Mouse (Mus musculus) neural tube, embryonic 12.5 days (tissue): Measurements from ENCODE around the gene Spata2l. TPM values are rescaled to one million over a fixed set of nuclear protein-coding genes. Genes with fewer than 3 reads are reported as not detected.
"Not testable (repeated sequence)": the region's sequence is repeated elsewhere in the genome, so short reads cannot be mapped to it uniquely, and the experiment has no call there.

ENCODE experiments used
- ATAC-seq: fragments of 200-750 bp; cut with Nextera tagmentation; 2 replicates; pipeline ENCODE4 v1.8.0; 2017; ENCODE audit warnings: low read depth, mild to moderate bottlenecking, moderate TSS enrichment, moderate library complexity; ENCODE audit not compliant: low FRiP score
- H3K27ac ChIP-seq: fragments of 300-500 bp; sonication (generic); 2 replicates; pipeline ENCODE4 v1.5.1; 2016
- H3K27me3 ChIP-seq: fragments of 300-500 bp; sonication (generic); replicated peaks from 2 replicates; pipeline ENCODE4 v1.6.1; 2016; ENCODE audit warnings: mild to moderate bottlenecking
- H3K36me3 ChIP-seq: fragments of 300-500 bp; sonication (generic); 2 replicates; pipeline ENCODE4 v1.6.1; 2016; ENCODE audit warnings: mild to moderate bottlenecking
- H3K4me1 ChIP-seq: fragments of 300-500 bp; sonication (generic); 2 replicates; pipeline ENCODE4 v1.6.1; 2016
- H3K4me2 ChIP-seq: fragments of 300-500 bp; sonication (generic); replicated peaks from 2 replicates; pipeline ENCODE4 v1.6.1; 2016; ENCODE audit warnings: mild to moderate bottlenecking
- H3K4me3 ChIP-seq: fragments of 300-500 bp; sonication (generic); 2 replicates; pipeline ENCODE4 v1.5.1; 2016
- H3K9ac ChIP-seq: fragments of 300-500 bp; sonication (generic); 2 replicates; pipeline ENCODE4 v1.6.1; 2016; ENCODE audit warnings: mild to moderate bottlenecking
- H3K9me3 ChIP-seq: fragments of 300-500 bp; sonication (generic); 2 replicates; pipeline ENCODE4 v1.6.1; 2016; ENCODE audit warnings: mild to moderate bottlenecking
- WGBS: fragments of 180-500 bp; shearing (Covaris S2); methylation state at CpG from one replicate; pipeline ENCODE4 v1.1.7; 2016; 5-methylcytosine and 5-hydroxymethylcytosine counted together
- polyA plus RNA-seq: library from polyadenylated mRNA; unstranded; fragments of >200 nt; fragmentation: Nextera tagmentation; extraction: Ambion mirVana; gene quantifications from 2 replicates; pipeline ENCODE4 v1.2.1, GENCODE M21; 2016

Spata2l gene
- polyA plus RNA-seq, 1 experiment from 2014 or later, result 4.7 TPM

- WGBS, result 74% methylated on average over 14 of the region's 14 CpGs
- Histone ChIP-seq H3K9ac (0 out of 2 replicates have a peak overlapping the region, but pooled peaks have one; percentile 13), H3K27me3 (no peaks in the 10 kb centered on the region), H3K4me1 (no peaks in the 10 kb centered on the region), H3K36me3 (peaks cover 80% of the 10 kb centered on the region), H3K27ac (peak overlapping the region; percentile 37; the same call in 1 of the 2 replicates), H3K4me2 (no peak overlapping the region), H3K9me3 (no peaks in the 10 kb centered on the region), H3K4me3 (no peak overlapping the region; the same call in 1 of the 2 replicates)
- ATAC-seq, result no peak
These were observed 32.1 kb upstream of the Spata2l start for GRCm38 (mm10) chr8:123267926-123268656.

- not testable (repeated sequence) for H3K9me3 ChIP-seq, H3K4me2 ChIP-seq, H3K27me3 ChIP-seq, H3K9ac ChIP-seq, H3K27ac ChIP-seq, H3K4me3 ChIP-seq, ATAC-seq
- 92% methylated on average over 8 of the region's 8 CpGs for WGBS
- Histone ChIP-seq H3K36me3 (peaks cover 52% of the 10 kb centered on the region), H3K4me1 (peaks cover 33% of the 10 kb centered on the region)
These were observed 21.6 kb upstream of the Spata2l start for GRCm38 (mm10) chr8:123257593-123257992.

GRCm38 (mm10) chr8:123257114-123257513, 21.1 kb upstream of the Spata2l start:
- H3K4me1 ChIP-seq, result peaks cover 36% of the 10 kb centered on the region

GRCm38 (mm10) chr8:123255170-123255569, 19.1 kb upstream of the Spata2l start:
- Histone ChIP-seq H3K4me2 (peak overlapping the region; percentile 98), H3K9ac (peak overlapping the region; percentile 89), H3K4me3 (peak overlapping the region; percentile 97), H3K36me3 (peaks cover 51% of the 10 kb centered on the region), H3K4me1 (peaks cover 36% of the 10 kb centered on the region), H3K27me3 (no peaks in the 10 kb centered on the region), H3K9me3 (no peaks in the 10 kb centered on the region), H3K27ac (no peak overlapping the region)
- no peak for ATAC-seq
- 65% methylated on average over 6 of the region's 6 CpGs for WGBS

More at GRCm38 (mm10) chr8:123257114-123257513, 21.1 kb upstream of the Spata2l start:
- H3K36me3 ChIP-seq, result peaks cover 52% of the 10 kb centered on the region
- H3K4me3 ChIP-seq, result no peak overlapping the region
- H3K9me3 ChIP-seq, result no peaks in the 10 kb centered on the region
- H3K9ac ChIP-seq, result 0 out of 2 replicates have a peak overlapping the region, but pooled peaks have one; percentile 5
- ATAC-seq, result no peak
- 66% methylated on average over 3 of the region's 3 CpGs for WGBS
- H3K27me3 ChIP-seq, result no peaks in the 10 kb centered on the region
- H3K4me2 ChIP-seq, result peak overlapping the region; percentile 98; the same call in 1 of the 2 replicates
- H3K27ac ChIP-seq, result no peak overlapping the region; the same call in 1 of the 2 replicates

- Histone ChIP-seq H3K27ac (peak within 1 kb of the TSS; percentile 74; the same call in 1 of the 2 replicates), H3K4me1 (peaks cover 36% of the 10 kb centered on the region), H3K27me3 (no peaks in the 10 kb centered on the region), H3K9me3 (no peaks in the 10 kb centered on the region), H3K36me3 (peaks cover 51% of the 10 kb centered on the region), H3K4me3 (peak within 1 kb of the TSS; percentile 97), H3K9ac (peak within 1 kb of the TSS; percentile 89), H3K4me2 (peak within 1 kb of the TSS; percentile 98)
- under 1% methylated on average over 99 of the region's 99 CpGs for WGBS
- ATAC-seq, result peak; percentile 93
These were observed 18.3 kb upstream of the Spata2l start, which contains the start of the genes Zfp276 and Vps9d1 for GRCm38 (mm10) chr8:123254099-123254885. Gene Zfp276 (plus strand): TSS chr8:123254195. Gene Vps9d1 (minus strand): TSS chr8:123254348.

- Histone ChIP-seq H3K4me2 (peak overlapping the region; percentile 98), H3K36me3 (peaks cover 51% of the 10 kb centered on the region), H3K27ac (peak overlapping the region; percentile 74; the same call in 1 of the 2 replicates), H3K9me3 (no peaks in the 10 kb centered on the region), H3K4me1 (peaks cover 36% of the 10 kb centered on the region), H3K4me3 (peak overlapping the region; percentile 97), H3K9ac (peak overlapping the region; percentile 89), H3K27me3 (no peaks in the 10 kb centered on the region)
- under 1% methylated on average over 40 of the region's 40 CpGs for whole genome bisulfite sequencing
- peak; percentile 53 for ATAC-seq
These were observed 17.5 kb upstream of the Spata2l start for GRCm38 (mm10) chr8:123253451-123254098.

GRCm38 (mm10) chr8:123252925-123253324, 16.9 kb upstream of the Spata2l start:
- no peak overlapping the region for H3K27ac ChIP-seq

GRCm38 (mm10) chr8:123250940-123251339, 14.9 kb upstream of the Spata2l start:
- Histone ChIP-seq H3K27me3 (no peaks in the 10 kb centered on the region), H3K4me1 (peaks cover 23% of the 10 kb centered on the region), H3K4me2 (no peak overlapping the region), H3K9me3 (no peaks in the 10 kb centered on the region), H3K36me3 (peaks cover 54% of the 10 kb centered on the region), H3K4me3 (no peak overlapping the region), H3K9ac (no peak overlapping the region), H3K27ac (no peak overlapping the region)
- no peak for ATAC-seq
- 97% methylated on average over 5 of the region's 5 CpGs for WGBS

More at GRCm38 (mm10) chr8:123252925-123253324, 16.9 kb upstream of the Spata2l start:
- H3K4me2 ChIP-seq, result peak overlapping the region; percentile 98
- no peak for ATAC-seq
- H3K36me3 ChIP-seq, result peaks cover 51% of the 10 kb centered on the region
- peak overlapping the region; percentile 97 for H3K4me3 ChIP-seq
- no peaks in the 10 kb centered on the region for H3K9me3 ChIP-seq
- H3K27me3 ChIP-seq, result no peaks in the 10 kb centered on the region
- H3K4me1 ChIP-seq, result peaks cover 36% of the 10 kb centered on the region
- WGBS, result 70% methylated on average over 4 of the region's 4 CpGs
- peak overlapping the region; percentile 89 for H3K9ac ChIP-seq

GRCm38 (mm10) chr8:123248596-123248995, 12.6 kb upstream of the Spata2l start:
- Histone ChIP-seq H3K27me3 (no peaks in the 10 kb centered on the region), H3K4me2 (no peak overlapping the region), H3K4me1 (peaks cover 10% of the 10 kb centered on the region), H3K4me3 (no peak overlapping the region), H3K27ac (no peak overlapping the region), H3K9me3 (no peaks in the 10 kb centered on the region), H3K36me3 (peaks cover 78% of the 10 kb centered on the region), H3K9ac (no peak overlapping the region)
- no peak for ATAC-seq
- WGBS, result 93% methylated on average over 8 of the region's 8 CpGs

GRCm38 (mm10) chr8:123247748-123248147, 11.7 kb upstream of the Spata2l start:
- H3K4me1 ChIP-seq, result peaks cover 4% of the 10 kb centered on the region; the same call in 1 of the 2 replicates
- 98% methylated on average over 6 of the region's 6 CpGs for WGBS
- no peak for ATAC-seq

GRCm38 (mm10) chr8:123245543-123245942, 9.5 kb upstream of the Spata2l start:
- WGBS, result 92% methylated on average over 12 of the region's 12 CpGs
- Histone ChIP-seq H3K9ac (no peak overlapping the region), H3K27ac (no peak overlapping the region), H3K4me1 (no peaks in the 10 kb centered on the region), H3K27me3 (no peaks in the 10 kb centered on the region), H3K9me3 (no peaks in the 10 kb centered on the region), H3K36me3 (peaks cover 81% of the 10 kb centered on the region), H3K4me3 (no peak overlapping the region), H3K4me2 (no peak overlapping the region)
- no peak for ATAC-seq

More at GRCm38 (mm10) chr8:123247748-123248147, 11.7 kb upstream of the Spata2l start:
- H3K36me3 ChIP-seq, result peaks cover 86% of the 10 kb centered on the region
- H3K9ac ChIP-seq, result no peak overlapping the region
- H3K4me2 ChIP-seq, result no peak overlapping the region
- H3K4me3 ChIP-seq, result no peak overlapping the region
- H3K27me3 ChIP-seq, result no peaks in the 10 kb centered on the region
- H3K27ac ChIP-seq, result no peak overlapping the region
- no peaks in the 10 kb centered on the region for H3K9me3 ChIP-seq
